Mouse (Mus musculus) liver, postnatal 0 days (tissue): ENCODE data around the gene Lrmda.

Source experiments
- CTCF ChIP-seq: sonication (generic); IDR thresholded peaks from 2 replicates; pipeline ENCODE4 v1.5.1; 2016; ENCODE audit warnings: antibody characterized with exemption, low read depth
- EP300 ChIP-seq: IDR thresholded peaks from 2 replicates; pipeline ENCODE4 v1.6.1; 2016; ENCODE audit warnings: antibody characterized with exemption, low read depth, mild to moderate bottlenecking

DNA sequence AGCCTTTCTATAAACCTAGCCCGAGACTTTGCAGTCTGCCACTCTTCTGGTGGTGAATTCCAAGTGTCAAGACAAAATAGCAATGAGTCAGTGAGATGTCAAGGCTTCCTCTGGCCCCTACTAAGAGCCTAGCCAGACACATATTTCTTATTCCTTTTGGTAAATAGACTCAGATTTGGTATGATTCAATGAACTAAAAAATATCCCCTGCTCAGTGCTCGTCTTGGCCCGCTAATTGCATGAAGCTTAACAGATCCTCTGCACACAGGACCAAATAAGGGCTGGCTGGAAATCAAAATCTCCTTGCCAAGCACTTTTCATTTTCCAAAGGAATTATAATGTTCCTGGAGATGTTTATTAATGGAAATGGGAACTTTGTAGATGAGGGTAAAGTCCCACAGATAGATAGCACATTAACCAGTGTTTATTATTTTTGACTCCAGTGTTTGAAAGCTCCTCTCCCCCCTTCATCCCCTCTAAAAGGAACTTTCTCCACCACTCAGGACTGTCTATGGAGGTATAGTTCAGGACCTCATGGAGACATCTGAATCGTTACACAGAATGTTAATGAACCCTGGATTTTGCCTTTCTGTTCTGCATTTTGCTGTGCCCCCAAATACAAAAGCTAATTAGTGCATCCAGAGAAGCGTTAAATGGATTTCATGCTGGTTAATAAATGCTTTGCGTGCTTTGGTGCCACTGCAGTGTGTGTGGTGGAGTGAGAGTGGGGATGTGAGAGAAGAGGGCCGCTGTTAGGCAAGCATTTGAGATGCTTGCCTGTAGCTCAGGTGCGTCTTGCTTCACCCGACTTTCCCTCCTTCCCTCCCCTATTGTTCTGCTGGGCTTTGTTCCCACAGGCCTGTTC is 945.5 kb downstream of the Lrmda start:
- TF ChIP-seq CTCF (no peak), EP300 (no peak)
